Mouse (Mus musculus): Measurements from ENCODE around the gene Iqcg. TPM values are rescaled to one million over a fixed set of nuclear protein-coding genes. Genes with fewer than 3 reads are reported as not detected.

Gene Iqcg
- polyA plus RNA-seq, 1 experiment: 0.92 TPM

DNA sequence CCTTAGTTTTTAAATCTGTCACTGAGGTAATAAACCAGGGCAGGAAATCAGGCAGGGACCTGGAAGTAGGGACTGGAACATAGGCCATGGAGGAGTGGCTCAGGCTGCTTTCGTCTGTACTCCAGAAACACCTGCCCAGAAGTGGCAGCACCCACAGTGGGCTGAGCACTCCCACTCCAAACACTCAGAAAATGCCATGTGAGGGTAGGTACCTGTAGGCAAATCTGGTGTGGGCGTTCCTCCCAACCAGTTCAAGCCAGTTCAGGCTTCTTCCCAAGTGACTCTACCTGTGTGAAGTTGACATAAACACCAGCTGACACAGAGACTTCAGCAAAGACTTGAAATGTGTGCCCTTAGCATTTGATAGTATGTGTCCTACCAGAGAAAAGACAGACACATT is 71.4 kb downstream of the Iqcg start:
- H3K4me3 ChIP-seq (ENCODE audit: insufficient read depth, poor library complexity, severe bottlenecking): no peak overlapping the region
- TF ChIP-seq MYOD1 (IDR thresholded peaks at IDR 0.05; ENCODE audit: control insufficient read depth, insufficient read length, low read depth): no peak
- no peak for TF ChIP-seq CTCF (IDR thresholded peaks at IDR 0.05; ENCODE audit: control insufficient read depth, insufficient read depth, insufficient read length)
- no peak for TF ChIP-seq USF1 (IDR thresholded peaks at IDR 0.05; ENCODE audit: low read depth)
- no peak for TF ChIP-seq CEBPB (IDR thresholded peaks at IDR 0.05; ENCODE audit: low read depth)
- no peak for TF ChIP-seq FOSL1 (IDR thresholded peaks at IDR 0.05; ENCODE audit: insufficient read depth, low read length, poor library complexity, severe bottlenecking)
- no peak for TF ChIP-seq MYOG (IDR thresholded peaks at IDR 0.05; ENCODE audit: control insufficient read depth, extremely low read depth, insufficient read length)
- TF ChIP-seq MAX (IDR thresholded peaks at IDR 0.05): no peak
- H3K27me3 ChIP-seq (ENCODE audit: control insufficient read depth, insufficient read depth, insufficient read length): no peaks in the 10 kb centered on the region
- no peaks in the 10 kb centered on the region for H3K79me3 ChIP-seq (ENCODE audit: low read depth)
- no peak overlapping the region for H3ac ChIP-seq (ENCODE audit: control insufficient read depth, insufficient read length, low read depth)
- H3K79me2 ChIP-seq (ENCODE audit: control insufficient read depth, insufficient read depth): no peaks in the 10 kb centered on the region
- peaks cover 24% of the 10 kb centered on the region for H3K36me3 ChIP-seq (ENCODE audit: control insufficient read depth, insufficient read depth)

DNA sequence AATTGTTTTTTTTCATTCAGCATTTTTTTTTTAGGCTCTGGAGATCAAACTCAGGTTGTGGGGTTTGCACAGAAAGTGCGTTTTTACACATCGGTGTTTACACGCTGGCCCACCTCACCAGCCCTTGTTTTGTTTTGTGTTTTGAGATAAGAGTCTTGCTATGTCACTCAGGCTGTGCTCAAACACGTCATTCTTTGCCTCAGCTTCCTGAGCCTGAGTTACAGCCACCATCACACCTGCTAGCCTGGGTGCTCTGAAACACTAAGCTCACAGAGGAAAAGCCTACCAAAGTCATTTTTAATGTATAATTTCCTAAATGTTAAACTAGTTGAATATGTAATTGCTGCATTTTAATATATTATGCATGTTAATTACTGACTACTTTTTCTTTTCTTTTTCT is 74.6 kb downstream of the Iqcg start:
- H3K36me3 ChIP-seq (ENCODE audit: control insufficient read depth, insufficient read depth): peaks cover 34% of the 10 kb centered on the region
- no peak overlapping the region for H3K4me3 ChIP-seq (ENCODE audit: insufficient read depth, poor library complexity, severe bottlenecking)
- H3K27me3 ChIP-seq (ENCODE audit: control insufficient read depth, insufficient read depth, insufficient read length): no peaks in the 10 kb centered on the region
- no peaks in the 10 kb centered on the region for H3K79me2 ChIP-seq (ENCODE audit: control insufficient read depth, insufficient read depth)
- H3K79me3 ChIP-seq (ENCODE audit: low read depth): no peaks in the 10 kb centered on the region
- no peak for TF ChIP-seq MYOG (IDR thresholded peaks at IDR 0.05; ENCODE audit: control insufficient read depth, extremely low read depth, insufficient read length)
- TF ChIP-seq USF1 (IDR thresholded peaks at IDR 0.05; ENCODE audit: low read depth): no peak
- H3ac ChIP-seq (ENCODE audit: control insufficient read depth, insufficient read length, low read depth): no peak overlapping the region

DNA sequence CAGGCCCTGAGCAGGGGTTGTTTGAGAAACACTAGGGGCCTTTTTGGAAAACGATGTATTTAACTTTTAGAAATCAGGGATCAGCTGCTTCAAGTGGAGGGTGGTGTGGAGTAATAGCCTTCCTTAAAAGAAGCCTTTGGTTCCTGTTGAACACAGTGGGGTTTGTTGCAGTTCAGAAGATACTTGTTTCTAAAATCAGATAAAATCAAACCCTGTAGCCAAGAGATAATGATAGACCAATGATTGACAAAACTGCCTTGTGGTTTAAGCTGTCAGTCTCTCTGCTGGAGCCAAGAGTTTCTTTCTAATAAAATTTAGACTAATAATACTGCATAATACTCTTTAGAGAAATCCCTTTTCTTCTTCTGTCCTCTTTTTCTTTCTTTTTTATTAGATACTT is 75.8 kb downstream of the Iqcg start:
- H3ac ChIP-seq (ENCODE audit: control insufficient read depth, insufficient read length, low read depth): no peak overlapping the region
- H3K79me3 ChIP-seq (ENCODE audit: low read depth): no peaks in the 10 kb centered on the region
- H3K27me3 ChIP-seq (ENCODE audit: control insufficient read depth, insufficient read depth, insufficient read length): no peaks in the 10 kb centered on the region
- H3K4me3 ChIP-seq (ENCODE audit: insufficient read depth, poor library complexity, severe bottlenecking): no peak overlapping the region
- no peak for TF ChIP-seq FOSL1 (IDR thresholded peaks at IDR 0.05; ENCODE audit: insufficient read depth, low read length, poor library complexity, severe bottlenecking)
- no peak for TF ChIP-seq MYOD1 (IDR thresholded peaks at IDR 0.05; ENCODE audit: control insufficient read depth, insufficient read length, low read depth)
- TF ChIP-seq USF1 (IDR thresholded peaks at IDR 0.05; ENCODE audit: low read depth): no peak
- peaks cover 33% of the 10 kb centered on the region for H3K36me3 ChIP-seq (ENCODE audit: control insufficient read depth, insufficient read depth)
- no peaks in the 10 kb centered on the region for H3K79me2 ChIP-seq (ENCODE audit: control insufficient read depth, insufficient read depth)

GRCm38 (mm10) chr16:32973047-32973446 is 83.0 kb downstream of the Iqcg start:
- no peaks in the 10 kb centered on the region for H3K27me3 ChIP-seq (ENCODE audit: control insufficient read depth, insufficient read depth, insufficient read length)
- no peaks in the 10 kb centered on the region for H3K79me2 ChIP-seq (ENCODE audit: control insufficient read depth, insufficient read depth)
- no peak overlapping the region for H3K4me3 ChIP-seq (ENCODE audit: insufficient read depth, poor library complexity, severe bottlenecking)
- TF ChIP-seq CEBPB (IDR thresholded peaks at IDR 0.05; ENCODE audit: low read depth) (no peak), FOSL1 (IDR thresholded peaks at IDR 0.05; ENCODE audit: insufficient read depth, low read length, poor library complexity, severe bottlenecking) (no peak), MAX (IDR thresholded peaks at IDR 0.05) (no peak), MYOG (IDR thresholded peaks at IDR 0.05; ENCODE audit: control insufficient read depth, extremely low read depth, insufficient read length) (no peak), CTCF (IDR thresholded peaks at IDR 0.05; ENCODE audit: control insufficient read depth, insufficient read depth, insufficient read length) (no peak), USF1 (IDR thresholded peaks at IDR 0.05; ENCODE audit: low read depth) (no peak), MYOD1 (IDR thresholded peaks at IDR 0.05; ENCODE audit: control insufficient read depth, insufficient read length, low read depth) (no peak)
- H3ac ChIP-seq (ENCODE audit: control insufficient read depth, insufficient read length, low read depth): no peak overlapping the region
- peaks cover 9% of the 10 kb centered on the region for H3K36me3 ChIP-seq (ENCODE audit: control insufficient read depth, insufficient read depth)
- H3K79me3 ChIP-seq (ENCODE audit: low read depth): peaks cover 2% of the 10 kb centered on the region

DNA sequence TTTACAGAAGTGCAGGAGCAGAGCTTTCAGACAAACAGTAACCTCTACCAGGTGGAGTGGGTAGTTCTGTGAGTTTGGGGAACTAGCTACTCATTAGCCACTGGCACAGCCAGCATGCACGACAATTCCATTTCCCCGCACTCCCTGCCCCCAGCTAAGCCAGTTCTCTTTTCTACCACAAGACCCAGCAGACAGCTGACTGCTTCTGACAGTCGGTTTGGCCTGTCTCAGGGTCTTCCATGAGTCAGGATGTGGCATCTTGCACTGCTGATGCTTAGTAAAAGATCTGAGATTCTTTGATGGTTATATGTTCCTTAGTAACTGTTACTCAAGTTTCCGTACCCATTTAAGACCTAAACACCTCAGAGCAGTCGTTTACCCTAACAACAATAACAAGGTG is 83.5 kb downstream of the Iqcg start:
- Histone ChIP-seq H3K36me3 (ENCODE audit: control insufficient read depth, insufficient read depth) (peaks cover 6% of the 10 kb centered on the region), H3K79me3 (ENCODE audit: low read depth) (peaks cover 2% of the 10 kb centered on the region), H3ac (ENCODE audit: control insufficient read depth, insufficient read length, low read depth) (no peak overlapping the region), H3K4me3 (ENCODE audit: insufficient read depth, poor library complexity, severe bottlenecking) (no peak overlapping the region), H3K27me3 (ENCODE audit: control insufficient read depth, insufficient read depth, insufficient read length) (no peaks in the 10 kb centered on the region), H3K79me2 (ENCODE audit: control insufficient read depth, insufficient read depth) (no peaks in the 10 kb centered on the region)
- no peak for TF ChIP-seq FOSL1 (IDR thresholded peaks at IDR 0.05; ENCODE audit: insufficient read depth, low read length, poor library complexity, severe bottlenecking)

Small RNA genes lying within 50 kb of the gene (microRNA-seq; reads per million reads assigned to microRNA genes)
- not detected for gene Gm22231 (ENCODE audit: borderline microRNAs expressed)
- gene Mir1947 (ENCODE audit: borderline microRNAs expressed): 2.1 reads per million, percentile 40 among the genes with 10 or more reads in this experiment

Other genes starting within 250 kb of the Iqcg start
- gene Smbd1, start 245.7 kb downstream of the Iqcg start, polyA plus RNA-seq (2012; fragmentation: generic; extraction: Trizol): not detected
- gene Fyttd1, start 178.7 kb downstream of the Iqcg start, polyA plus RNA-seq (2012; fragmentation: generic; extraction: Trizol): 16.8 TPM
- gene Rubcn, start 178.5 kb downstream of the Iqcg start, polyA plus RNA-seq (2012; fragmentation: generic; extraction: Trizol): 22.1 TPM
- 6.7 TPM for gene Lrch3, start 142.1 kb downstream of the Iqcg start, polyA plus RNA-seq (2012; fragmentation: generic; extraction: Trizol)
- gene Rpl35a, start 235 bp upstream of the Iqcg start, polyA plus RNA-seq (2012; fragmentation: generic; extraction: Trizol): 3,163 TPM
- 1.2 TPM for gene Lmln, start 6.3 kb upstream of the Iqcg start, polyA plus RNA-seq (2012; fragmentation: generic; extraction: Trizol)
- 8.3 TPM for gene Osbpl11, start 128.9 kb upstream of the Iqcg start, polyA plus RNA-seq (2012; fragmentation: generic; extraction: Trizol)
- gene Snx4, start 195.2 kb upstream of the Iqcg start, polyA plus RNA-seq (2012; fragmentation: generic; extraction: Trizol): 22.1 TPM